Mouse (Mus musculus) E14TG2a.4 (cell line): ENCODE results near the gene Mindy2.

Experiments used
- CTCF ChIP-seq: conservative IDR thresholded peaks from 2 replicates; pipeline ENCODE4 v1.5.1; 2014; ENCODE audit warnings: low read length
- NANOG ChIP-seq: IDR thresholded peaks from 2 replicates; pipeline ENCODE4 v1.6.1; 2014; ENCODE audit warnings: borderline replicate concordance, low read length, mixed read lengths
- POU5F1 ChIP-seq: IDR thresholded peaks from 2 replicates; pipeline ENCODE4 v1.6.1; 2014; ENCODE audit warnings: low read length, borderline replicate concordance

DNA sequence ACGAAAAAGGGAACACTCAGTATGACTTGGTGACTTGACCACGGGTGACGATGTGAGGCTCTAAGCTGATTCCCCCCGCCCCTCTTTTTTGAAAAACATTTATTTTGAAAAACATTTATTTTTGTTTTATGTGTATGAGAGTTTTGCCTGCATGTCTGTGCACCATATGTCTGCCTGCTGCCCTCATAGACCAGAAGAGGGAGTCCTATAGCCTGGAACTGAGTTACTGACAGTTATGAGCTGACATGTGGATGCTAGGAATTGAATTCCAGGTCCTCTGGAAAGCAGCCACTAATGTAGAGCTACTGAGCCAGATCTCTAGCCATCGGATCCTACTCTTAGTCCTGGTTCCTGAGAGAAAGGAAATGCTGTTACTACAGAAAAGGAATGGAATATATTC is 19.0 kb upstream of the Mindy2 start:
- TF ChIP-seq CTCF, result peak; percentile 18; the same call in 1 of the 2 replicates
- TF ChIP-seq NANOG, result no peak
- TF ChIP-seq POU5F1, result no peak
